Mouse (Mus musculus) splenic B cell, adult 2 months (primary cell): Measurements from ENCODE around the gene Pcsk4.

Experiments used
- DNase-seq: peaks from one replicate; pipeline ENCODE4 v3.0.0-alpha.2; 2011; ENCODE audit warnings: low read depth, low spot score
- H3K27me3 ChIP-seq: 2 replicates; pipeline ENCODE4 v1.6.1; 2012; ENCODE audit warnings: mild to moderate bottlenecking, low read length, moderate library complexity, mixed read lengths; ENCODE audit not compliant: control insufficient read depth, poor library complexity, insufficient read depth, severe bottlenecking
- H3K36me3 ChIP-seq: 2 replicates; pipeline ENCODE4 v1.6.1; 2012; ENCODE audit warnings: mild to moderate bottlenecking, low read length, moderate library complexity, mixed read lengths; ENCODE audit not compliant: control insufficient read depth, poor library complexity, insufficient read depth, severe bottlenecking

Pcsk4 gene

GRCm38 (mm10) chr10:80288097-80288496 lies 41.2 kb downstream of the Pcsk4 start:
- H3K27me3 ChIP-seq, result no peaks in the 10 kb centered on the region
- peaks cover 6% of the 10 kb centered on the region; the same call in 1 of the 2 replicates for H3K36me3 ChIP-seq
- no peak for DNase-seq

- no peak for DNase-seq
- Histone ChIP-seq H3K27me3 (no peaks in the 10 kb centered on the region), H3K36me3 (peaks cover 6% of the 10 kb centered on the region)
These were observed 43.9 kb downstream of the Pcsk4 start for GRCm38 (mm10) chr10:80285222-80286070.

- H3K27me3 ChIP-seq, result no peaks in the 10 kb centered on the region
- DNase-seq, result no peak
- H3K36me3 ChIP-seq, result peaks cover 8% of the 10 kb centered on the region
These were observed 46.5 kb downstream of the Pcsk4 start for GRCm38 (mm10) chr10:80282481-80283441.

GRCm38 (mm10) chr10:80281921-80282371 lies 47.4 kb downstream of the Pcsk4 start:
- no peak for DNase-seq
- Histone ChIP-seq H3K27me3 (no peaks in the 10 kb centered on the region), H3K36me3 (peaks cover 14% of the 10 kb centered on the region)

- Histone ChIP-seq H3K36me3 (peaks cover 14% of the 10 kb centered on the region), H3K27me3 (no peaks in the 10 kb centered on the region)
- no peak for DNase-seq
These were observed 48.0 kb downstream of the Pcsk4 start for GRCm38 (mm10) chr10:80281304-80281703.

- H3K36me3 ChIP-seq, result peaks cover 13% of the 10 kb centered on the region
- no peaks in the 10 kb centered on the region for H3K27me3 ChIP-seq
- no peak for DNase-seq
These were observed 50.0 kb downstream of the Pcsk4 start for GRCm38 (mm10) chr10:80279273-80279672.

- Histone ChIP-seq H3K27me3 (no peaks in the 10 kb centered on the region), H3K36me3 (peaks cover 14% of the 10 kb centered on the region)
- no peak for DNase-seq
These were observed 50.9 kb downstream of the Pcsk4 start for GRCm38 (mm10) chr10:80278390-80278789.

GRCm38 (mm10) chr10:80276238-80276637 lies 53.1 kb downstream of the Pcsk4 start:
- H3K27me3 ChIP-seq, result no peaks in the 10 kb centered on the region
- peaks cover 14% of the 10 kb centered on the region for H3K36me3 ChIP-seq
- no peak for DNase-seq

- Histone ChIP-seq H3K27me3 (no peaks in the 10 kb centered on the region), H3K36me3 (peaks cover 12% of the 10 kb centered on the region)
- no peak for DNase-seq
These were observed 55.5 kb downstream of the Pcsk4 start for GRCm38 (mm10) chr10:80273847-80274246.

- DNase-seq, result no peak
- no peaks in the 10 kb centered on the region for H3K27me3 ChIP-seq
- peaks cover 7% of the 10 kb centered on the region for H3K36me3 ChIP-seq
These were observed 57.3 kb downstream of the Pcsk4 start for GRCm38 (mm10) chr10:80271870-80272585.
